Mouse (Mus musculus): Measurements from ENCODE around the gene Lmod3. TPM values are rescaled to one million over a fixed set of nuclear protein-coding genes. Genes with fewer than 3 reads are reported as not detected.

The Lmod3 gene
- polyA plus RNA-seq, 1 experiment from 2014 or later, result not detected

Other genes starting within 250 kb of the Lmod3 start
- gene Fam19a4, start 192.3 kb downstream of the Lmod3 start, polyA plus RNA-seq (2015; fragmentation: Nextera tagmentation; extraction: Ambion mirVana), result 3.2 and 3.4 TPM in 2 replicates
- gene Eogt, start 103.6 kb downstream of the Lmod3 start, polyA plus RNA-seq (2015; fragmentation: Nextera tagmentation; extraction: Ambion mirVana), result 13.8 and 17.7 TPM in 2 replicates
- gene Tmf1, start 73.6 kb downstream of the Lmod3 start, polyA plus RNA-seq (2015; fragmentation: Nextera tagmentation; extraction: Ambion mirVana), result 31.5 and 34.7 TPM in 2 replicates
- 81.8 and 89.3 TPM in 2 replicates for gene Uba3, start 47.1 kb downstream of the Lmod3 start, polyA plus RNA-seq (2015; fragmentation: Nextera tagmentation; extraction: Ambion mirVana)
- 140 and 143 TPM in 2 replicates for gene Arl6ip5, start 42.1 kb downstream of the Lmod3 start, polyA plus RNA-seq (2015; fragmentation: Nextera tagmentation; extraction: Ambion mirVana)

Data from hindbrain, embryonic 16.5 days (tissue).